Mouse (Mus musculus) ES-CJ7 (cell line): ENCODE results near the gene Gstp1.
"Not testable (repeated sequence)": the region's sequence is repeated elsewhere in the genome, so short reads cannot be mapped to it uniquely, and the experiment has no call there.

ENCODE experiments used
- DNase-seq: peaks from one replicate; pipeline ENCODE4 v3.0.0; 2011; ENCODE audit warnings: low read depth, low spot score

The Gstp1 gene

DNA sequence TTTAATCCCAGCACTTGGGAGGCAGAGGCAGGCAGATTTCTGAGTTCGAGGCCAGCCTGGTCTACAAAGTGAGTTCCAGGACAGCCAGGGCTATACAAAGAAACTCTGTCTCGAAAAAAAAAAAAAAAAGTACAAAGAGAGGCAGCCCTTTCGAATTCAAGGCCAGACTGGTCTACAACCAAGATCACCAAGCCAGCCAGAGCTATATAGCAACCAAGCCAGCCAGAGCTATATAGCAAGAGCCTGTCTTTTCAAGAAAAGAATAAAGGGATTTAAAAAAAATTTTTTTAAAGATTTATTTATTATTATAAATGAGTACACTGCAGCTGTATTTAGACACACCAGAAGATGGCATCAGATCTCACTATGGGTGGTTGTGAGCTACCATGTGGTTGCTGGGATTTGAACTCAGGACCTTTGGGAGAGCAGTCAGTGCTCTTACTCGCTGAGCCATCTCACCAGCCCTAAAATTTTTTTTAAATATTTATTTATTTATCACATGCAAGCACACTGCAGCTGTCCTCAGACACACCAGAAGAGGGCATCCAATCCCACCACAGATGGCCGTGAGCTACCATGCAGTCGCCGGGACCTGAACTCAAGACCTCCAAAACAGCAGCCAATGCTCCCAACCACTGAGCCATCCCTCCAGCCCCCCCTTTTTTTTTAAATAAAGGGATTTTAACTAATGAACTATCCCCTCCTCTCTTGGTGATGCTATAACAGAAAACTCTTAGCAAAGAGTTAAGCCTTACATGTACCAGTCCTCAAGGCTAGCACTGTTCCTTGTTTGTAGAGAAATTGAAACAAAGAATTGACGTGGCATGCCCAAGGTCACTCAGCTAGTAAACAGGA, 22.5 kb upstream of the Gstp1 start:
- DNase-seq = not testable (repeated sequence)

DNA sequence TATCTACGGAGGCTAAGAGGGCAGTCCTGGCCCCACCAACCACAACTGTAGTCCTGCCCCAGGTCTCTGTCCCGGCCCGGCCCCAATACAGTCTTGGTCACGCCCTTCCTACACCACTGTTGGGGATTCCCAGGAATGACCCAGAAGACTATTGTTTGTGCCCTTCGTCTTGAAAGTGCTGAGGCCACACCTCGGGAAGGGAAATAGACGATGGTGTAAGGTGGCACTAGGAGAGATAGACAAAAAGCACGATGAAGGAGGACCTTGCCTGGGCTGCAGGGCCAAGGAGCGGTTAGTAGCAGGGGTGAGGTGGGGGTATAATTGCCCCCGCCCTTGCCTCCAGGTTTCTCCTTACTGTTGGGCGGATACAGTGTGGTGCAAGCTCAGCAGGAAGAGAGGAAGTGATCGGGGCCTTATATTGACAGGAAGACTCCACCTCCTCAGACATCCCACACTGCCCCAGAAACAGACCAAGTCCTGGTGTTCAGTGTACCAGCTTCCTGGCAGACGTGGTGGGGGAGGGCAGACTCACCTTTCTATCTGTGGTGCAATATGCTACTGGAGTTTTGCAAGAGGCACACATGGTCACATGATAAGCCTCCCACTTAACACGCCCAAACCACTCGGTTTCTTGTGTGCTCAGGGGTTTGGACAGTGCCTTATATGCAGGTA, 21.4 kb upstream of the Gstp1 start, which contains the start of gene Gstp3:
Gene Gstp3 (minus strand): TSS at position 501 of the 672 bp plus-strand sequence.
- DNase-seq = peak; percentile 89

DNA sequence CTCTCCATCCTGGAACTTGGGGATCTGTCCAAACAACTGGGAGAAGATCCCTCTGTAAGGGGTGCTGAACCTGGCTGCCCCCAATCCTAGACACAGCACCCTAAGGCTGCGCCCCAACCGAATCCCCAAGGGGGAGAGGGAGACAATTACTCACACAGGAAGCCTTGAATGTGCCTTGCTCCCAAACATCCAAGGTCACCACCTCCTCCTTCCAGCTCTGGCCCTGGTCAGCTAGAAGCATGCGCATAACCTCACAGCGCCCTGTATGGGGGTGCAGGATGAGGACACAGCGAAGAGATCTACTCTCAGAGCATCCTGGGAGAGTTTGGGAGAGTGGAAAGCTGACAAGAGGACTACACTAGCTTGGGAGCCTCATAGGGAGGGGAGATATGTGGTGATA, 20.8 kb upstream of the Gstp1 start:
- DNase-seq = no peak

DNA sequence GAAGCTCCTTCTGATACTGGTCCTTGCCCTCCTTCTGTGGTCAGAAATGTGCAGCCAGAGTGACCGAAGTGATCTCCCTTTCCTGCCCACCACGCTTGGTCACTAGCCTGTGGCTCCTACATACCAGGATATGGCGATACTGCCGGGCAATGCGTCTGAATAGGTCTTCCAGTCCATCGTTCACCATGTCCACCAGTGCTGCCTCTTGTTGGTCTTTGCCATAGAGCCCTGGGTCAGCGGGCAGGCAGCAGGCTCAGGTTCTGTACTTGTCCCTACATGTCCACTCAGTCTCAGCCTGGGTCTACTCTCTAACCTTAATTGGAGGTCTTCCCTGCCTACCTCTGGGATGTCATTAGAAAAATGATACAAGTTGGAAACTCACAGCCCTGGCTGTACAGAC, 20.2 kb upstream of the Gstp1 start:
- no peak for DNase-seq

DNA sequence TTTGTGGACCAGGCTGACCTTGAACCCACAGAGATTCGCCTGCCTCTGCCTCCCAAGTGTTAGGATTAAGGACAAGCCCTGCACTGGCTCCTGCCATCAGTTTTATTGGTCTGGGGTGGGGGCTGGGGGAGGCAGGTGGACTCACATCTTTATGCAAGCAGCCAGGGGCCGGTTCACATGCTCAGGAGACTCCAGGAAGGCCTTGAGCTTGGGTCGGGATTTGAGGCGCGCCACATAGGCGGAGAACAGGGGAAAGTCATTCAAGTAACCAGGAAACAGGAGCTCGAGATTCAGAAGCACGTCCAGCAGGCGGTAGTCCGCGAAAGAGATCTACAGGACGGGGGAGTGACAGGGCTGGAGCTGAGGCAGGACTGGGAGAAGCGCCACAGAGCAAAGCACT, 19.6 kb upstream of the Gstp1 start:
- peak; percentile 53 for DNase-seq

DNA sequence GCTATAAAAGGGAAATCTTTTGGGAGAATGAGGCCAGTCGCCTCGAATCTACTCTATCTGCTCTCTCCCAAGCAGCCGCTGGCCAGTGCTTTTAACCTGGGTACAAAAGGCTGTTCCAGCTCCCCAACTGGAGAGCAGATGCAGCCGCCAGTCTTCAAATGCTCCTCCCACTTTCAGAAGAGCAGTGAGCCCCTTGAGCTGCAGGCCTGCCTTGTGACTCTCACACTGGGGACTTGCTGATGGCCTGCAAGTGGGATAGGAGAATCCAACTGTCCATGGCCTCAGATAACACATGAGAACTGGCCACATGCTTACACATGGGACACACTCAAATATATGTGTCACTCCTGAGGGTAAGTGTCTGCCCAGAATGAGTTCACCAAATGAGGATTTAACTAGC, 18.9 kb upstream of the Gstp1 start:
- no peak for DNase-seq

DNA sequence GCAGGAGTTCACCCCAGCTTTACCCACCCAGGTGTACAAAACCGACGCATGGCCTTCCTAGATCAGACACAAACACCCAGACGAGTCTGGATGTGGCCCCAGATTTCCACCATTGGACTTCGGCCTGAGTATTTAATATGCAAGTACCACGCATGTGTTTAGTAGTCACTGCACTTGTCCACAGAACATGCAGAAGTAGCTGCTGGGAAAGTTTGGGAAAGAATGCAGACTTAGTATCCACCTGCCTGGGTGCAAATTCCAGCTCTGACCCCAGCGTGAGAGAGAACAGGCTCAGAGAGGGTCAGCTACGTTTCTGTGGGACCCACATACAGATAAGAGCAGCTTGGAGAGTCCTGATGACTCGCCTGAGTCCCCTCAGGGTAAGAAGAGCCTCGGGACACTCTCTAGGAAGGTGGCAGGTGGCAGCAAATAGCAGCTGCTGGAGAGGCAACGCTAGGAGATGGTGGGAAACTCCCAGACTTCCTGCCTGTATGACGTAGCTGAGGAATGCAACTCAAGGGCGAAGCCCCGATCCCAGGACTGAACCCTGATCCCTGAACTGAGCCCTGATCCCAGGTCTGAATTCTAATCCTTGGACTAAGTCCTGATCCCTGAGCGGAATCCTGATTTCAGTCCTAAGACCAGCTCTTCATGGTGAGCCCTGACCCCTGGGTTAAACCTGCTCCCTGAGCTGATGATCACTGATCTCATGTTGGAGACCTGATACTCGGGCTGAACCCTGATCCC, 18.3 kb upstream of the Gstp1 start:
- DNase-seq = peak; percentile 67

DNA sequence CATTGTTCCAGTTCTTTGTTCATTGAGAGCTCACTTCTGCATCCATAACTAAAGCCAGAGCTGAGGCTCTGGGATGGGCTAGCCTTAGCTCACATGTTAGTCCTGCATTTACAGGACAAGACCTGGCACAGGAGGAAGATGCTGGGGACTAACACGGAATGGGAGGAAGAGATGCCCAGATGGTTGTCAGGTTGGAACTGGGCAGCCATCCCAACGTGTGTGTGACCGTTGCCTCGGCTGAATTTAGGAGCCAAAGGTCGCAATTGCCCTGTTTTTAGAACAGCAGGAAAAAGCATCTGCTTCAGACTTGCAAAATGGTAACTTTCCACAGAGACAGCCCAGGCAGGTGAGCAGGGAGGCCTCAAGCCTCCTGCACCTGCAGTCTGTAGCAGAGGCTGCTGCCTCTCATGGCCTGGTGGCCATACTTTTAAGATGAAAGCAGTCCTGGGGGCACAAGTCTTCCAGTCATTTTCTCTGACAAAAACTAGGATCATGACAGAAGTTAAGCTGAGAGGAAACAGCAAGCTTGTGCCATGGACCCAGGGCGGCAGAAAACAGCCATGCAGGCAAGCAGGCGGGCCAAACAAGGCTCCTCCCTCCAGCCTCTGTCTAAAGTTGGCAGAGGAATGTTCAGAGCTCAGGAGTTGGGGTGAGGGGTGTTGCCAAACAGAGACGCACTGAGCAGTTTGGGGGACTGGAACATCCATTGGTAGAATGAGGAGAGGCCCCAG, 17.6 kb upstream of the Gstp1 start:
- no peak for DNase-seq

DNA sequence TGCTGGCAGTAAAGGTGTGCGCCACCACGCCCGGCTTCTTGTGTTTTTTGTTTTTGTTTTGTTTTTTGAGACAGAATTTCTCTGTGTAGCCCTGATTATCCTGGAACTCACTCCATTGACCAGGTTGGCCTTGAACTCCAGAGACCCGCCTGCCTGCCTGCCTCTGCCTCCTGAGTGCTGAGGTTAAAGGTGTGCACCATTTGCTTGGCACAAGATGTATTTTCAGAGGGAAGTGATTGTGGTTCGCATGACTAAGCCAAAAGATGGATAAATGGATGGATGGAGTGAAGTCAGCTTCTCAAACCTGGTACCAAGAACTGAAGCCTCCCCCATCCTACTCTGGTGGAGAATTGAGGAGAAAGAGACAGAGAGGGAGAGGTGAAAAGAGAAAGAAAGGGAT, 16.8 kb upstream of the Gstp1 start:
- no peak for DNase-seq

DNA sequence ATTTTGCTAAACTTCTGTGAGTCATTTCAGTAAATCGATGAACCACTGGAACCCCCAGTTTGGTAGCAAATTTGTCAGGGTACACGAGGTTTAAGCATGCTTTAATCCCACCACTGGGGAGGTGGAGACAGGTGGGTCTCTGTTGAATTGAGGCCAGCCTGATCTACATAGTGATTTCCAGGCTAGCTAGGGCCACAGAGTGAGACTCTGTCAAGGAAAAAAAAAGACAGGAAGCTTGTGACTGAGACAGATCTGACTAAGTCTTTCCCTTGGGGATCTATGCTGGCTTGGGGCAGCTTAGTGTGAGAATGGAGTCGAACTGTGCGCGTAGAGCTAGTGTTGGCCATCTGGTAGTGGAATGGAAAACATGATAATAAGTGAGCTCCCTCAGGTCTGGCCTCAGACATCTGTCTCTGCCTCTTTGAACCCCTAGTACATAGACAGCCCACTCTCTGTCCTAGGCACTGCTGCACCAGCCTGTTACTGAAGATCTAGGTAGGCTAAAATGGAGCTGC, 14.8 kb upstream of the Gstp1 start:
- no peak for DNase-seq

DNA sequence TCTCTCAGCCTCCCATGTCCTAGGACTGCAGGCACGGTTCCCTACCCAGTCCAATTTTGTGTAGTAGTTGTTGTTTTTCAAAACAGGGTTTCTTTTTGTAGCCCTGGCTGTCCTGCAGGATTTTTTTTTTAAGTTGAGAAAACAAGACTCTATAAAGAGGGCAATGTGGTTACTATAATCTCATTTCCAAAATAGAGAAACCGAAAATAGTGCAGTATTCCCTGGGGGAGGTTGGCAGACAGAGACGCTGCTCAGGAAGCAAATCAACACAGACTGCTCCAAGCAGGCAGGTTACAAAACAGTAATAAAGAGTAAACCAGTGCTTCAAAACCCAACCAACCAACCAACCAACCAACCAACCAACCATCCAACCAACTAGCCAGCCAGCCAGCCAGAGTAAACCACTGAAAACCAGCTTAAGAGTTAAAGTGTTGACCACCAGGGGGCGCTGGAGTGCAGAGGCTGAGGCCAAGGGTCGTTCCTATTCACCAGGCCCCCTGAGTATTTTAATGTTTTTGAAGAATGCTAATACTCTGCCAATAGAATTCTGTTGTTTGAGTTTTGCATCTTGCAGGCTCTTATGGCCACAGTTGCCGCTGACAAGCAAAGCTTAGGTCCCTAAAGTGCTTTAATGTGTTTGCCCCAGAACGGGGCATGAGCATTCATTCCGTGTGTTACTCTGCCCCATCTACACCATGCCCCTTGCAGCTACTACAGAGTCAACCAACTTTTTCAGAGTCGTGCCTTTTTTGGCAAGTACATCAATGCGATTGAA, 14.1 kb upstream of the Gstp1 start:
- DNase-seq = peak; percentile 69

DNA sequence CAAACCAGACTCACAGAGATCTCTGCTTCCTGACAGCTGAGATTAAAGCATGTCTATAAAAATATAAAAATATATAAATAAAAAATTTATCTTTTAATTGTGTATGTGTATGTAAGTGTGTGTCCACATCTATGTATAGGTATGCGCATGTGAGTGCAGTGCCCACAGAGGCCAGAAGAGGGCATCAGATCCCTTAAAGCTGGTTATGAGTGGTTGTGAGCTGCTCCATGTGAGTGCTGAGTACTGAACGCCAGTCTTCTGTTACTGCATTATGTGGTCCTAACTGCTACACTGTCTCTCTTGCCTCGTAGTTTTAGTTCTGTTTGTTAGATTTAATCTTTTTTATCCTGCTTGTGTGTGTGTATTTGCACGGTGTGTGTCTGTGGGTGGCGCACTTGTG, 13.2 kb upstream of the Gstp1 start:
- DNase-seq = peak; percentile 62

DNA sequence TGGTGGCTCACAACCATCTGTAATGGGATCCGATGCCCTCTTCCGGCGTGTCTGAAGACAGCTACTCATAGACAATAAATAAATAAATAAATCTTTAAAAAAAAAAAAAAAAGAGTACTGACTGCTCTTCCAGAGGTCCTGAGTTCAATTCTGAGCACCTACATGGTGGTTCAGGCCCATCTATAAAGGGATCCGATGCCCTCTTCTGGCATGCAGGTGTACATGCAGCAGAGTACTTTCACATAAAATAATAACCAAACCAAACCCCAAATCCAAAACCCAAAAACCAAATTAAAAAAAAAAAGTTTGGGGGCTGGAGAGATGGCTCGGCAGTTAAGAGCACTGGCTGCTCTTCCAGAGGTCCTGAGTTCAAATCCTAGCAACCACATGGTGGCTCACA, 11.3 kb upstream of the Gstp1 start:
- not testable (repeated sequence) for DNase-seq

DNA sequence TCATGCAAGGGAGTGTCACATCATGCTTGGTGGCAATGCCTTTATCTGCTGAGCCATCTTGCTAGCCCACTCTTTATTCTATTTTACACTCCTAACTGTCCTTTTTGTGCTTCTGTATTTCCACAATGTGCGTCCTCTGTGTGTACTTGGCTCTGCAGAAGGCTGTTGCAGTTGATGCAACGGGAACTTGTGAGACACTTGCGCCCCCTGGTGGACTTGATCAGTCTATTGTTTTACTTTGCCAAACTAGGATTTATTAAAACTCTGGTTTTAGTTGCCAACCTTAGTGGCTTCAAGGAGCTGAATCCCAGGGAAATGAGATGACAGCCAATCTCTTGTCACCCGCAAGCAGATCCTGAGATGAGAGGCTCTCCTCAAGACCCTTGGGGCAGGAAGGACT, 10.1 kb upstream of the Gstp1 start:
- peak; percentile 92 for DNase-seq

DNA sequence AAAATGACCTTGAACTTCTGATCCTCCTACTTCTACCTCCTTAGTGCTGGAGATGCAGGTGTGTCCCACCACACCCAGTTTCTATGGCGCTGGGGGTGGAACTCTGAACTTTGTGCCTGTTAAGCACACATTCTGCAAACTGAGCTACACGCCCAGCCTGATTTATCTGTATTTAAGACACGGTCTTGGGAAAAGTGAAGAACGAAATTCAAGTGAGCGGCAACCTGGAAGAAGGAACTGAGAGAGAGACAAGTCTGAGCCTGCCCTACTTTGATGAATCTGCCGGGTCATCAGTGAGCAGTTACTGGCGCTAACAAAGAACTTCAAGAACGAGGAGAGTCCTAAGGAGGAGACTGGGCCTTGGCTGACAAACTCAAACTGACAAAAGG, 9.1 kb upstream of the Gstp1 start:
- DNase-seq = peak; percentile 91

DNA sequence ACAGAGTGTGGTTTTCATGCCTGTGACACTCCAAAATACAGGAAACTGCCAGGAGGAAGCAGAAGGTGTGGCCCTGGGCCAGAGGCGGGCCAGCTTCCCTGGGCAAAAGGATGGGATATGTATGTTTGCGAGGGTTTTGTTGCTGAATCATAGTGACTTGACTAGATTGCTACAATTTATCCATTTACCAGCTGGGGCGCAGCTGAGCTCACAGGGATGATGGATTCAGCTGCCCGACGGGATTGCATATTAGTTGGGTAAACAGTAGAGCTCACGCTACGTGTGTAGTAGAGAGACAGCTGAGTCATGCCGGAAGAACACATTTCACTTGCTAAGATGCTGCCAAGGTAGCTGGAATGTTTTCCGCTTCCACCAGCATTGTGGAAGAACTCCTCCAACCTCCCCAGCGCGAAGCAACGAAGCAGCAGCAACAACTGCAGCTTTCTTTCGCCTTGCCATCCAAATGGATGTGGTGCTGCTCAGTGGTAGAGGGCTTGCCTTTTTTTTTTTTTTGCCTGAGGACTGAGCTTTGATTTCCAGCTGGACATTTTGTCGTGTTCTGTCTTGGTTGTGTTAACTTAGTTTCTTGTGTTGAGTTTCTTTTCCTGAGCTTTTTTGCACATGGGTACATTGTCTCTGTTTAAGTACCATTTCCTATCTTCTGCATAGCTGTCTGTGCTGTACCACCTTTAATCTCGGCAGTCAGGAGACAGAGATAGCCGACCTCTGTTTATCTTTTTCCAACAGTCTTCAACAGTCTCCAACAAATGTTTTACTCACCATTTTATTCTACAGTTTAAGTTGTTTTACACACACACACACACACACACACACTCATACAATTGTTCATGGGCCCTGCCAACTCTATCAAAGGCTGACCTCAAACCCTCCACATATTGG, 8.4 kb upstream of the Gstp1 start, which contains the start of gene Gstp2:
Gene Gstp2 (minus strand): TSS at position 58 of the 900 bp plus-strand sequence.
- DNase-seq = peak; percentile 94

DNA sequence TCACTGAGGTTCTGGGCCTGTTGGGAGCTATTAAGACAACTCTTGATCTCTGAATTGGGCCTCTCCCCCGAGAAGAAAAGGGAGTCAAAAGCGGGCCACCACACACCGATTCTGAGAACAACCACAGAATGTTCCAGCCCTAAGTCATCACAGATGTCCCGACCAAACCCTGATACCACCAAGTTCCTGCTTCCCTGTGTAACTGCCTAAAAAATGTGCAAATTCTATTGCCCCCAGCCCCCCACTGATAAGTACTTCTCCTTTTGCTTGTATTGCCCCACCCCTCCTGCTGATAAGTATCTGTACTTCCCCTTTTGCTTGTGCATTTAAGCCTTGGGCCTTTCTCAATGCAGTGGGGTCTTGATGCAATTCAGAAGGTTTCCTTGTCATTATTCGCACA, 6.3 kb upstream of the Gstp1 start:
- DNase-seq = not testable (repeated sequence)

DNA sequence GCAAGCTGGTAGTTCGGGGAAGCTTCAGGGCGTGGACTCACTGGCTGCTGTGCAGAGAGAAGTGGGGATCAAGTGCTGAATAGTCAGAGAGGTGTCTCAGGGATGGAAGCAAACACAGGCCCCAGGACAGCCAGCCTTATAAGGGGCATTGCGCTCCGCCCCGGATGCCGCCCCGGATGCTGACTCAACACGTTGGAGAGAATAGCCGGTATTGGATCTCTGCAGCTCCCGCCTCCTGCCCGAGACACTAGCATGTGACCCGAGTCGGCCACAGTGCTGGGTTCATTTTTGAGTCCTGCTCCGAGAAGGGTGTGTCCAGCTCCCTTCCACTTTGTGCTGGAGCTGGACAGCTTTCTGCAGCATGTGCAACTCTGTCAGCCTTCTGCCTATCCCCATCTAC, 4.3 kb upstream of the Gstp1 start:
- peak; percentile 76 for DNase-seq

DNA sequence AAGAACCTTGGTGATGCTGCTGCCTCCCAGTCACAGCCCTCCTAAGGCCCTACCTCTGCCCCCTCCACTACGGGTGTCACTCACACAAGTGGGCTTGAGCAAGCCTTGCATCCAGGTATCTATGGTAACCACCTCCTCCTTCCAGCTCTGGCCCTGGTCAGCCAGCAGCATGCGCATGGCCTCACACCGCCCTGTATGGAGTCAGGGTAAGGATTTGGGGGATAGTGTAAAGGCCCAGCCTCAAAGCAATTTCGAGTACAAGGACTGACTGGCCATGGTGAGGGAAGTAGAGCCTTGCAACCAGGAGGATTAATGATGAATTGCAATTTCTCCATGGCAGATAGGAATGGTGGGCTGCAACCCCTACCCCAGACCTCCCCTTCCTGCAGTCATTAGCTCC, 3.7 kb upstream of the Gstp1 start:
- DNase-seq = not testable (repeated sequence)

DNA sequence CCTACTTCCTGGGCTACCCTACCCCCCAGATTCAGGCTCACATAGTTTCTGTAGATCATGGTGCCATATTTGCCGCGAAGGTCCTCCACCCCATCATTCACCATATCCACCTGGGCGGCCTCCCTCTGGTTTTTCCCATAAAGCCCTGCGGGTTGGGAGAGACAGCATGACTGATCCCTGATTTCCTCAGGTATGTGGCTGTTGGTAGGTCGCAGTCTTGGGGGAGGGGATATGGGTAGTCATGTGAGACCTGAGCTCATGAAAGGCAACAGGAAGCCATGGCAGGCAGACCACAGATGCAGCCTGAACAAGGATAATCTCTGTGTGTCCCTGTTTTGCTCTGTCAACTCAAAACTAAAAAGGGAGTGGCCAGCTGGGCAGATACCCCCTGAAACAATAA, 3.2 kb upstream of the Gstp1 start:
- not testable (repeated sequence) for DNase-seq
